Mouse (Mus musculus) kidney, postnatal 14 days (tissue): ENCODE results near the gene Rint1.
A peak's percentile ranks its signal among the peaks of the same experiment; 100 is the strongest.

ENCODE experiments used
- DNase-seq: peaks from one replicate; pipeline ENCODE4 v3.0.0; 2022; ENCODE audit warnings: mixed read lengths

Rint1 gene

DNA sequence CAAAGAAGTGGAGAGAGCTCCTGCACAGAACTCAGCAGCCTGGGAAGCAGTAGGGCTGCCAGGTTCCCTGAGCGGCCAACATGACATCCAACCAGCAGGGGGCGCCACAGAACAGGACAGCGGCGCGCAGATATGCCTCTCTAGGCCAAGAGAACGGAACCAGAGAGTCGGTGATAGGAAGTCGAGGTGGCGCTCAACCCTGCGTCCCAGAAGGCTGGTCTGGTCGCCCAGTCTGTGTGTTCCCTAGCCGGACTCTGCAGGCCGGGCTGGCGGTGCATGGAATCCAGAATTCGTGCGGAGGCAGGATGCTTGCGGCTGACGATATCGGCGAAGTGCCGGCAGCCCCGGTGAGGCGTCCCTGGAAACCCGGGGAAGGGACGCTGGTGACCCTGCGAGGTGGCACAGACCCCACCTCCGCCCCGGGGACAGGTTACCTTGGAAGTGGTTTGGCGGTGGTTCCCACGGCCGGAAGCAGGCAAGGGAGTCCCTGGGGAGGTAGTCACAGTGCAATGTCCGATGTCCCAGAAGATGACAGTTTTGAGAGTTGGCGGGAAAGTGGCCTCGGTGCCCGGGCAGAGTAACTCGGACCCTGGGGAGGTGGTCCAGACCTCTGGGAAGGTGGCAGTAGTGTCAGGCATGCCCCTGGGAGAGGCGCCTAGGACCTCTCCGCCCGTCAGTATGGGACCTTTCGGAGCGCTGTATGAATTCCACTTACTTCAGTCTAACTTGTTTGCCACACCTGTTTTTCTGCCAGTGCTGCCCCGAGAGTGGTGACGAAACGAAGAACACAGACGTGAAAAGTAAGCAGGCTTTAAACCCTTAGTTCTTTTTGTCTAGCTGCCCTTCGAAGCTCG is at the start of gene Rint1:
Gene Rint1 (plus strand): TSS at position 176 of the 854 bp plus-strand sequence.
- peak; percentile 95 for DNase-seq

DNA sequence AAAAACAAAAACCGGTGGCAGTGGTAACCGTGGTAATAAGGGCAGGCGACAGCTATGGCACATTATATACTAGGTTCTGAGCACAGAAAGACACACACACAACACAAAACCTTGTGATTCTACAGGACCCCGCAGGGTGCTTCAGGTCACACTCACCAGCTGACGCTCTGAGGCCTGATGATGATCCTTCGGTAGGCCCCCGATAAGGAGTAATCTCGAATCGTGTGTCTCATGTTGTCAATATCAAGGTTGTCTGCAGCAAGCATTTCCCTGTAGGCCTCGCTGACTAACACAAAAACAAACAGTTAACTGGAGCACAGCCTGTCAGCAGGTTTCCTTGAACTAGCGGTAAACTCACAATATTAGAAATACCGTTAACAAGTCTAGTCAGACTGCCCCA is 44.2 kb upstream of the Rint1 start:
- DNase-seq, result no peak

DNA sequence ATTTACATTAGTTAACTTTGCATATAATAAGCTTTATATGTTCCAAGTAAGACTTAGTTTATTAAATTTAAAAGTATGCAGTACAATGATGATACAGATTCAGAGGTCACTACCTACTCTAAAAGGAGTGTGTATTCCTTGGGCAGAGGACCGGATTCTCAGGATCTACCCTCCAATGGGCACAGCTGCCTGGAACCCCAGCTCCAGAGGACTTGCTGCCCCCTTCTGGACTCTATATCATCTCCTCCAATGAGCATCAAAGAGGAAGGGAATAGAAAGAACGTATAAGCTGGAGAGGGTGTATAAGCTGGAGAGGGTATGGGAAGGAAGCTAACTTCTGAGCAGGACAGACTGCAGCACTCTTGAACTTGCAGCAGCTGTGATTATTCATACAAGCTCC is 37.6 kb upstream of the Rint1 start:
- no peak for DNase-seq

GRCm38 (mm10) chr5:23755591-23755990 is 31.9 kb upstream of the Rint1 start:
- no peak for DNase-seq

- no peak for DNase-seq
Measured at GRCm38 (mm10) chr5:23756368-23756767, 31.1 kb upstream of the Rint1 start.

- peak; percentile 41 for DNase-seq
Measured at GRCm38 (mm10) chr5:23758633-23759032, 28.9 kb upstream of the Rint1 start.

- no peak for DNase-seq
Measured at GRCm38 (mm10) chr5:23762531-23762930, 25.0 kb upstream of the Rint1 start.

DNA sequence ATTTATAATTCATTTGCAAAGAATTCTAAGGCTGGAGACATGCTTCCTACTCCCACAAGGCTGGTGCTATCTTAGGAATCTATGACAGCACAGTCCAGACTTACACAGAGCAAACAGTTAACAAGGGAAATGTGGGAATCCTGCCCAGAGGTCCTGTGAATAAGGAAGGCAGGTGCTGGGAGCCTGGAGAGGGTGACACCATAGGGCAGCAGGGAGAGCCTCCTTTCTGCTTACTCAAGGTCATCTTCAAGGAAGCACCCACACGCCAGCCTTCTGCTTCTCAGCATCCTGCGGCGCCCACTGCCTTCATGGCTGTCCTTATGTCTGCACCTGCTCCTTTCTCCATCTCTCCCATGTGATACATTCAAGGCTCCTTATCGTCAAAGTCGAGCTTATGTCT is 23.0 kb upstream of the Rint1 start:
- no peak for DNase-seq

- DNase-seq, result no peak
Measured at GRCm38 (mm10) chr5:23771105-23771504, 16.4 kb upstream of the Rint1 start.

DNA sequence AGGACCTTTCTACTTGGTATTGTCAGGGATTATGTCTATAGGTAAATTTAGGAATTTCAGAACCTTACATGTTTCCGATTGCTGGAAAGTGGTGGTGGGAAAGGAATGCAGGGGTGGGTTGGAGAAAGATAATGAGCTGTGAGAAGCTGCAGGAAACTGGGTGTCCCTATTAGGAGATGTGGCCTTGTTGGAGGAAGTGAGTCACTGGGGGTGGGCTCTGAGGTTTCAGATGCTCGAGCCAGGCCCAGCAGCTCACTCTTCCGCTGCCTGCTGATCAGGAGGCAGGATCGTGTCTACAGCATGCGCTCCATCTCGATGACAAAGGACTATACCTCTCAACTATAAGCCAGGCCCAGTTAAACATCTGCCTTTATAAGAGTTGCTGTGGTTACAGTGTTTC is 13.3 kb upstream of the Rint1 start:
- DNase-seq, result no peak

- no peak for DNase-seq
Measured at GRCm38 (mm10) chr5:23780516-23780915, 7.0 kb upstream of the Rint1 start.

DNA sequence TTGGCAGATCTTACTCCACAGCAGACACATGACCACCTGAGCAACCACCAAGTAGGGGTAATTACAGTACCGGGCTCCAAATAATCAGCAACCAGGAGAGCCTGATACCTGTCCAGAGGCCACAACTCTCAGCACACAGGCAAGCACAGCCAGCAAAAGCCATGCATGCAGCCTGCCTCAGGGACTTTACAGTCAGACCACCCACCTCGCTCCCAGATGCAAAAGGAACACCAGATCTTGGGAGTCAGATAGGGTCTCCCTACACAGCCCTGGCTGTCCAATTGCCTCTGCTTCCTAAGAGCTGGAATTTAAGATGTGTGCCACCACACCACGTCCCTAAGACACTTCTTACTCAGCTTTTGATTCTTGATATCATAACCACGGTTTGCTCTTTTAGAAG is 6.3 kb upstream of the Rint1 start:
- DNase-seq, result no peak

DNA sequence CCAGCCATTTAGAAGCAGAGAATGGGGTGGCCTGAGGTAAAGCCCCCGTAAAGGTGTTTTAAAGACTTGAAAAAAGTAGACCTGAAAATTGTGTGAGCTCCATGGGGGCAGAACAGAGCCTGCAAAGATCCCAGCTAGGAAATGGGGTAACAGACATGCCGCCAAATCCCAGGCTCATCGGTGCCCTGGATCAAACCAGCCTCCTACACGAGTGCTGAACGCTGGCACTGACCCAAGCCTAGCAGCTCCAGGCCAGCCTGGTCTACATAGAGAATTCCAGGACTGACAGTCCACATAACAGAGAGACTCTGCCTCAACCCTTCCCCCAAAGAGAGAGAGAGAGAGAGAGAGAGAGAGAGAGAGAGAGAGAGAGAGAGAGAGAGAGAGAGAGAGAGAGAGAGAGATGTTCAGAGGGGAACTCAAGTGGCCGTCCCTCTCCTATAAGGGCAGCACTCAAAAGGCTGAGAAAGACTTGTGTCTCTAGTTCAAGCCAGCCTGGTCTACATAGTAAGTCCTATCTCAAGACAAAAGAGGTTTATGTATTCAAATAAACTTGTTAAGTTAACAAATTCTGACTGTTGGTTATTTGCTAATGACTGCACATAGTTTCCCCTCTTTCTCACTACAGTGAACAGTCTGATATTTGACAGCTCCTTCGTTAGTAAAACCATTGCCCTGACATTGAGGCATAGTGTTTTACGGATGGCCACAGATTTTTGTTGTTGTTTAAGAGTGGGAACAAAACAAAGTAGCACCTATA is 5.3 kb upstream of the Rint1 start:
- DNase-seq, result no peak

DNA sequence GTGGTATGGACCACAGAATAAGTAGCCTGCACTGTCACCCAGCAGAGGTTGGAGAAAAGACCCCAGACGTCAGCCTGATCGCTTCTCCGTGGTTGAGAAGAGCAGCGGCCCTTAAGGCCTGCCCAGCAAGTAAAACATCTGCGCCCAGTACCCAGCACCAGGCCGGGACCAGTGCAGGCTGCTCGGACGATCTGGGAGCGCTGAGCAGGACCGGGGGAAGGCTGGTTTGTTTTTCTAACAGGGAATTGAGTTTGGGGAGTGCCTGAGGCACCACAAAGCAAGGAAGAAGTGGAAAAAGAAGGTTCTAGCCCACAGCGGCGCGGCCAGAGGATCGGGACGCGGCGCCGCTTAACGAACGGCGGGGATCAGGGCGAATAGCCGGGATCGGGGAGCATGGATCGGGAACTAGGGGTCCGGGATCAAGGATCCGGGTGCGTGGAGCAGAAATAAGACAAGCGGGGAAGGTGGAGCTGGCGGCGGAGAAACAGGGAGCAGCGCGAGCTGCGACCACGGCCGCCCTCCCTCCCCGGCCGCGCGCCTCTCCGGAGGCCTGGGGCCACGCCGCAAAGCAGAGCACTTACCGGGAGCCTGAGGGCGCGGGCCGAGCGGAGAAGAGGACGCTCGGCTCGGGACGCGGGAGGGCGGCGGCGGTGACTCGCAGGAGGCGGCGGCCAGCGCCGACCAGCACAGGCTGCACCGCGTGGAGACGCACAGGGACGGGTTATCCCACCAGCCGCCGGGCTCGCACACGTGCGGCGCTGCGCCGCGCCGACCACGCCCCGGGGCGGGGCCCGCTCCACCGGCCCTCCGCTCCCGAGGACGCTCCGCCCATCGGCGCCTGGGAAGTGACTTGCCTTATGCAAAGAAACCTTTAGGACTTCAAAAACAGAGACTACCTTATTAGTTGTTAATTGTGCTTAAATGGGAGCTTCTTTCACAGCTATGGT is 4.3 kb upstream of the Rint1 start, which contains the start of gene Pus7:
Gene Pus7 (minus strand): TSS at position 781 of the 947 bp plus-strand sequence.
- peak; percentile 93 for DNase-seq

DNA sequence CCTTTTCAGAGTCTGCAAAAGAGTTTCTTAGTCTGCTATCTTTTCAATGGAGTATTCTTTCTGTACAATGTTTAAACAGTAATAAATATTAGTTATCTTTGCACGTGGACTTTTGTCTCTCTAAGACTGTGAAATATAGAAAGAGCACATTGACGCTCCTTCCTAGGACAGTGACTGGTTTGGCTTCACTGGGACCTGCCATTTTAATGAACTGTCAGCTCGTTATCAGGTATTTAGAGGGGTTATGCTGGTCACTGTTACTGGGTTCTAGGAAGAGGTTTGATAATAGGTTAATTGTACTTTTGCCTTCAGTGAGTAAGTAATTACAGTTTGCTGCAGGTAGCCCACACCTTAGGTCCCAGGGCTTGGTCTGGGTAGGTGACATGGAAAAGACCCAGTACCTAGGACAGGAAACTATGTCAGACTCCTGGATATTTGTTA is 899 bp downstream of the Rint1 start:
- DNase-seq, result no peak

DNA sequence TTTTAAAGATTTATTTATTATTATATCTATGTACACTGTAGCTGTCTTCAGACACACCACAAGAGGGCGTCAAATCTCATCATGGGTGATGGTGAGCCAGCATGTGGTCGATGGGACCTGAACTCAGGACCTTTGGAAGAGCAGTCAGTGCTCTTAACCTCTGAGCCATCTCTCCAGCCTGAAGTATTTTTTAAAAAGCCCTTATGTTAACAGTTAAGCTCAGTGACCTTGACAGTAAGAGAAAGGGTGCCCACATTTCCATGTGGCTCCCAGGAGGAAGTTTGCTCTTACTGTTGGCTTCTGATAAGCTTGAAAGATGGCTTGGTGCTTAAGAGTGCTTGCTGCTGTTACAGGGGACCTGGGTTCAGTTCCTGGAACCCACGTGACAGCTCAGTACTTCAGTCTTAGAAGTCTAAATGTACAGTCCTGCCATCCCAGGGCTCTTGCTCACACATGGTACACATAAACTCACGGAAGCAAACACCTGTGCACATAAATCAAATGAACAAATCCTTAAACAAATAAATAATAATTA is 1.6 kb downstream of the Rint1 start:
- DNase-seq, result no peak

GRCm38 (mm10) chr5:23792726-23793125 is 5.2 kb downstream of the Rint1 start:
- no peak for DNase-seq

DNA sequence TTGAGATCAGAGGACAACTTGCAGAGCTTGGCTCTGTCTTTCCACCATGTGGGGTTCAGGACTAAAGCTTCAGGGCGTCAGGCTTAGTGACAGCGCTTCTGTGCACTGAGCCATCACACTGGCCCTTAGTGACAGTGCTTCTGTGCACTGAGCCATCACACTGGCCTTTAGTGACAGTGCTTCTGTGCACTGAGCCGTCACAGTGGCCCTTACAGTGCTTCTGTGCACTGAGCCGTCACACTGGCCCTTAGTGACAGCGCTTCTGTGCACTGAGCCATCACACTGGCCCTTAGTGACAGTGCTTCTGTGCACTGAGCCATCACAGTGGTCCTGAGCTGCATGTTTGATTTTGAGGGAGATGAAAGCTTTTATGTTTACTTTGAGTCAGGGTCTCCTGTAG is 27.3 kb downstream of the Rint1 start:
- DNase-seq, result no peak

DNA sequence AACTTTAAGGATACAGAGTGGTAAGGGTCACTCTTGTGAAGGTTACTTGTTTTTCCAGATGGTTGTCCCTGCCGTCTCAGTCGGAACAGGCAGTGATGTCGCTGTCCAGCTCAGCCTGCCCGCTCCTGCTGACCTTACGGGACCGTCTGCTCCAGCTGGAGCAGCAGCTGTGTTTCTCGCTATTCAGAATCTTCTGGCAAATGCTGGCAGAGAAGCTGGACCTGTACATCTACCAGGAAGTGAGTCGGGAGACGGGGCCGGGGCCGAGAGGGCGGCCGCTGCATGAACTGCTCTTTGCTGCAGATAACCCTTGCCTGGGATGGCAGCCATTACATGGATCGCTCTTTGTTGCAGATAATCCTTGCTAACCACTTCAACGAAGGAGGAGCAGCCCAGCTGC is 29.2 kb downstream of the Rint1 start:
- peak; percentile 8 for DNase-seq

- no peak for DNase-seq
Measured at GRCm38 (mm10) chr5:23822306-23822705, 34.8 kb downstream of the Rint1 start.

DNA sequence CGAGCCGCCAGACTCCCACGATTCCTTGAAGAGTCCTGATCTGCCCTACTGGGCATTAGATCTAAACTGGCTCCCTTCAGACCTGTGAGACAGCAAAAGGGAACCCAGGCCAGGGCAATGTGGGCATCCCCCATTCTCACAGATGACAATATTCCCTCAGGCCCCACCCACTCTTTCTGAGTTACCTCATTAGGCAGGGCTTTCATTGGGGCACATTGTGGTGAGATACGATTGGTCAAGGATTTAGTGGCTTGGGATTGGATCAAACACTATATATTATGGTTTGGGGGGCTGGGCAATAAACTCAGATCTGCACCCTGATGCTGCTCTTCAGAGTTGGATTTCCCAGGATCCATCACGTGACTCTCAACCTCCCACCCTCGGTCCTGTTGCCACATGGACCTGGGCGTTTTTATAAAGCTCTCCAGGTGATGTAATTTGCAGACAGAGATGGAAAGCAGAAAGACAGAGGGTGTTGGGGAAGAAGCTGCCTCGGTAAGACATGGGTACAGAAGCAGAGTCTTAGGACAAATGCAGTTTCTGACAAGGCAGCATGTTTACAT is 36.7 kb downstream of the Rint1 start:
- no peak for DNase-seq

GRCm38 (mm10) chr5:23826321-23827004 is 39.0 kb downstream of the Rint1 start:
- DNase-seq, result peak; percentile 56
